Mouse (Mus musculus): Measurements from ENCODE around the gene Trim71. TPM values are rescaled to one million over a fixed set of nuclear protein-coding genes. Genes with fewer than 3 reads are reported as not detected.

The Trim71 gene
- polyA plus RNA-seq, 1 experiment from 2014 or later, result 3.7 TPM

DNA sequence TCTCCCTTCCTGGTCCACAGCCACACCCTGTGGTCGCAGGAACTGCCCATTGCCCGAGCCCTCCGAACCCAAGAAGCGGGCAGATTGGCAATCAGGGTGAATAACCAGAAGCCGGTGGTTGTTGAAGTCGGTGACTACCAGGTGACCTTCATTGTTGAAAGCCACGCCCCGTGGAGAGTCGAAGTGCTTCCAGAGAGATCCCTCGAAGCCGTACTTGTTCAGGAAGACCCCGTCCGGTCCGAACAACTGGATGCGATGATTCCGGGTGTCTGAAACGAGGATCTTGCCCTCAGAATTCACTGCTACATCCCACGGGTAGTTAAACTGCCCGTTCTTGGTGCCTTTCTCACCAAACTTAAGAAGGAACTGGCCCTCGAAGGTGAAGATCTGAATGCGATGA lies 51.3 kb downstream of the Trim71 start:
- no peaks in the 10 kb centered on the region for H3K4me1 ChIP-seq (ENCODE audit: control insufficient read depth, insufficient read depth, low read length)
- no peak overlapping the region for H3K9ac ChIP-seq (ENCODE audit: low read length)
- H3K4me2 ChIP-seq (ENCODE audit: low read depth, severe bottlenecking), result no peak overlapping the region
- H3K9me3 ChIP-seq (ENCODE audit: control insufficient read depth, low read length), result peaks cover 17% of the 10 kb centered on the region
- 96% methylated on average over 21 of the region's 21 CpGs for WGBS
- no peaks in the 10 kb centered on the region for H3K27me3 ChIP-seq (ENCODE audit: control insufficient read depth, insufficient read depth, low read length)
- no peak for ATAC-seq (ENCODE audit: insufficient number of reproducible peaks, low FRiP score, low TSS enrichment, low read depth)
- H3K27ac ChIP-seq (replicated peaks; ENCODE audit: low read depth, low read length), result no peak overlapping the region
- peaks cover 32% of the 10 kb centered on the region for H3K36me3 ChIP-seq (ENCODE audit: control insufficient read depth, insufficient read depth, low read length)
- DNase-seq (ENCODE audit: low spot score), result no peak
- H3K4me3 ChIP-seq (ENCODE audit: low read depth, low read length), result no peak overlapping the region

DNA sequence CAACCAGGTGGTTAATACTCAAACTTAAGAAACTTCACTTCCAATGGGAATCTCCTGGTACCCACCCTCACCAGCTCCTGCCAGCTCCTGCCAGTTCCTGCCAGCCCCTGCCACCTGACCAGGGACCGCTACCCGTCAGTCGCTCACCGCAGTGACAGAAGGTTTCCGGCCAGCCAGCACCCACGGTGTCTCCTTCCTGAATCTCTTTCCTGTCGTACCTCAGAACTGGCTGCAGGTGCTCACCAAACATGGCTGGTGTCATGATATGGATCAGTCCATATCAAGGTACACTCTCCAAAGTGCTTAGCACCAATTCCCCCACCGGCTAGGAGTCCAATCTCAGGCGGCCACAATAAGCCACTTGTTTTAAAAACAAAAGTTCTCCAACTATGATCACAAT lies 54.4 kb downstream of the Trim71 start:
- Histone ChIP-seq H3K4me2 (ENCODE audit: low read depth, severe bottlenecking) (no peak overlapping the region), H3K4me1 (ENCODE audit: control insufficient read depth, insufficient read depth, low read length) (no peaks in the 10 kb centered on the region), H3K4me3 (ENCODE audit: low read depth, low read length) (no peak overlapping the region), H3K27ac (replicated peaks; ENCODE audit: low read depth, low read length) (no peak overlapping the region), H3K36me3 (ENCODE audit: control insufficient read depth, insufficient read depth, low read length) (peaks cover 30% of the 10 kb centered on the region), H3K27me3 (ENCODE audit: control insufficient read depth, insufficient read depth, low read length) (no peaks in the 10 kb centered on the region), H3K9me3 (ENCODE audit: control insufficient read depth, low read length) (peaks cover 17% of the 10 kb centered on the region), H3K9ac (ENCODE audit: low read length) (no peak overlapping the region)
- DNase-seq (ENCODE audit: low spot score) (no peak), ATAC-seq (ENCODE audit: insufficient number of reproducible peaks, low FRiP score, low TSS enrichment, low read depth) (no peak)
- WGBS, result 93% methylated on average over 9 of the region's 9 CpGs

DNA sequence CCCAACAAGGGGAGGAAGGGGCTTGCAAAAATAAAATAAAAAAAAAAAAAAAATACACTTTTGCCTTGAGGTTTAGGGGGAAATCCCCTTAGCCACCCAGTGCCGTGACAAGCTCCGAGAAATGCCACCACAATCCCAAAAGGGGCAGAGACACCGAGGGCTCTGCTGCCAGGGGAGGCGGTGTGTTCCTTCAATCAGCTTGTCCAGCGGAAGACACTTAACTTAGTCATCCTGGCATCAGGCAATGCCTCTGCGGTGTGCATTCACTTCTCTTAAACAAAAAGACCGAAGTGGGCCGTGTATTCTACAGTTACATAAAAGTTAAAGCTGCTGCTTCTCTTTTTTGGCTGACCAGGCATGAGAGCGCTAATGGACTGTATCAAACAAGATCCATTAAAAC lies 56.7 kb downstream of the Trim71 start:
- Histone ChIP-seq H3K4me1 (ENCODE audit: control insufficient read depth, insufficient read depth, low read length) (no peaks in the 10 kb centered on the region), H3K4me3 (ENCODE audit: low read depth, low read length) (no peak overlapping the region), H3K4me2 (ENCODE audit: low read depth, severe bottlenecking) (no peak overlapping the region), H3K27me3 (ENCODE audit: control insufficient read depth, insufficient read depth, low read length) (no peaks in the 10 kb centered on the region), H3K9me3 (ENCODE audit: control insufficient read depth, low read length) (no peaks in the 10 kb centered on the region; the same call in 1 of the 2 replicates), H3K27ac (replicated peaks; ENCODE audit: low read depth, low read length) (no peak overlapping the region), H3K36me3 (ENCODE audit: control insufficient read depth, insufficient read depth, low read length) (peaks cover 7% of the 10 kb centered on the region; the same call in 1 of the 2 replicates), H3K9ac (ENCODE audit: low read length) (no peak overlapping the region)
- DNase-seq (ENCODE audit: low spot score) (no peak), ATAC-seq (ENCODE audit: insufficient number of reproducible peaks, low FRiP score, low TSS enrichment, low read depth) (no peak)
- 95% methylated on average over 9 of the region's 9 CpGs for WGBS

DNA sequence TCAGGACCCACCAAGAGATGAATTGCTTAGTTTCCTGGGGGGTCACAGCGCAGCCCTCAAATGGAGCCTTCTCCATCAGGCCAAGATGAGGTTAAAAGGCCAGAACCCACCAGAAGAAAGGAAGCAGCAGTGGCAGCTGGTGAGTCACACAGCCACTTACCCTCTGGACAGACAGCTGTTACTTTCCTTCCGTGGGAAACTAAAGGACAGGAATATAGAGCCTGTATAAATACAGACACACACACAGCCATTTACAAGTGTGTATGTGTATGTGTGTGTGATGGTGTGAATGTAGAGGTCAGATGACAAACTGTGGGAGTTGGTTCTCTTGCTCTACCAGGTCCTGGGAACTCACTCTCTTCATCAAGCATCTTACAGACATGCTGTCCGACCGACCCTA lies 57.6 kb downstream of the Trim71 start:
- Histone ChIP-seq H3K4me3 (ENCODE audit: low read depth, low read length) (no peak overlapping the region), H3K36me3 (ENCODE audit: control insufficient read depth, insufficient read depth, low read length) (peaks cover 3% of the 10 kb centered on the region; the same call in 1 of the 2 replicates), H3K9ac (ENCODE audit: low read length) (no peak overlapping the region), H3K27ac (replicated peaks; ENCODE audit: low read depth, low read length) (no peak overlapping the region), H3K4me1 (ENCODE audit: control insufficient read depth, insufficient read depth, low read length) (no peaks in the 10 kb centered on the region), H3K9me3 (ENCODE audit: control insufficient read depth, low read length) (no peaks in the 10 kb centered on the region), H3K27me3 (ENCODE audit: control insufficient read depth, insufficient read depth, low read length) (no peaks in the 10 kb centered on the region), H3K4me2 (ENCODE audit: low read depth, severe bottlenecking) (no peak overlapping the region)
- ATAC-seq (ENCODE audit: insufficient number of reproducible peaks, low FRiP score, low TSS enrichment, low read depth) (no peak), DNase-seq (ENCODE audit: low spot score) (no peak)
- 83% methylated on average over 4 of the region's 4 CpGs for WGBS

DNA sequence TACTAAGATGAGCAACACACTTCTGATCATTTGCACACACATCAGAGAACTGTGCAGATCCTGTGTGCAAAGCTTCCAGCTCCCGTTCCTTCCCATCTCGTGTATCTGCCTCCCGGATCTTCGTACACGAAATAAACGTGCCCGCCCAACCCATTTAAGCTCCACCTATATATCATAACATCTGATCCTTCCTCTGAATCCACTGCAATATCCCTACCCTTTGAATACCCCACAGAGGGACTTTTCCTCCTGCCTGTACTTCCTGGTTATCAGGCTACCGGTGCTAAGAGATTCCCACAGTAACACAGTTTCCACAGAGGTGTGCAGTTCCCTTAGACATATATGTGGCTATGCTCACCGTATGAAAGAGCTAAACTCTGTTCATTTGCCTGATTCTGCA lies 59.4 kb downstream of the Trim71 start, which contains the start of gene Ccr4:
Gene Ccr4 (minus strand): TSS at position 101 of the 400 bp plus-strand sequence.
- ATAC-seq (ENCODE audit: insufficient number of reproducible peaks, low FRiP score, low TSS enrichment, low read depth) (no peak), DNase-seq (ENCODE audit: low spot score) (no peak)
- Histone ChIP-seq H3K4me2 (ENCODE audit: low read depth, severe bottlenecking) (no peak within 1 kb of the TSS), H3K9me3 (ENCODE audit: control insufficient read depth, low read length) (no peaks in the 10 kb centered on the region), H3K27me3 (ENCODE audit: control insufficient read depth, insufficient read depth, low read length) (no peaks in the 10 kb centered on the region), H3K4me3 (ENCODE audit: low read depth, low read length) (no peak within 1 kb of the TSS), H3K4me1 (ENCODE audit: control insufficient read depth, insufficient read depth, low read length) (no peaks in the 10 kb centered on the region), H3K9ac (ENCODE audit: low read length) (no peak within 1 kb of the TSS), H3K27ac (replicated peaks; ENCODE audit: low read depth, low read length) (no peak within 1 kb of the TSS), H3K36me3 (ENCODE audit: control insufficient read depth, insufficient read depth, low read length) (no peaks in the 10 kb centered on the region; the same call in 1 of the 2 replicates)
- WGBS, result 90% methylated on average over 9 of the region's 9 CpGs

DNA sequence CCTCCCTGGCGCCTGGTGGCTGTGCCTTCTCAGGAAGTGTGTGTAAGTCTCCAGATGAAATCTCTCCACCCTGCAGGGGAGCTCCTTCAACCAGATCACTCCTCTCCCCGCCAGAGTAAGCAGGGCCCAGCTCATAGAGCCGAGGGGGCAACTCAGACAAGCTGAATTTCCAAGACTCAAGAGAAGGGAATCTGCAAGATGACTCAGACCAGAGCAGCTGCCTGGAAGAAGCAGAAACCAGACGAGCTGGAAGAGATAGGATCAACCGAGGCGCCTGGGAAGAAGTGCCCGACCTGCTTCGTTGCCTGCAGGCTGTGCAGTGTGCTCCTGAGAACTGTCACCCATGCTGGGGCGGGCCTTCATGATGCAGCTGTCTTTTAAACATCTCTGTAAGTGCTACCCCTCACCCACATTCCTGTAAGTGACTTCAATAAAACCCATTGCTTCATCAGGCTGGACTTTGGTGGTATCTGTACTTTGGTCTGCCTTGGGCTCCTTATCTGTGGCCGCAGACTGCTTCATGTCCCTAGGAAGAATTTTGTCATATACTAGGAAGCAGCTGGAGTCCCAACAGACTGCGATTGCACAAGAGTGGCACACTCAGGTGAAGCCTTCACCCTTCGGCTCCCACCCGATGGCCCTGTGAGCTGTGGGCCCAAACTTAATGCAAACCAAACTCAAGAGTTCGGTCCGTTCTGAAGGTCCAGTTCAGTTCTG lies 61.3 kb downstream of the Trim71 start:
- DNase-seq (ENCODE audit: low spot score), result no peak
- ATAC-seq (ENCODE audit: insufficient number of reproducible peaks, low FRiP score, low TSS enrichment, low read depth), result no peak
- Histone ChIP-seq H3K4me1 (ENCODE audit: control insufficient read depth, insufficient read depth, low read length) (peaks cover 3% of the 10 kb centered on the region; the same call in 1 of the 2 replicates), H3K4me2 (ENCODE audit: low read depth, severe bottlenecking) (no peak overlapping the region), H3K9ac (ENCODE audit: low read length) (no peak overlapping the region), H3K27me3 (ENCODE audit: control insufficient read depth, insufficient read depth, low read length) (no peaks in the 10 kb centered on the region), H3K36me3 (ENCODE audit: control insufficient read depth, insufficient read depth, low read length) (no peaks in the 10 kb centered on the region; the same call in 1 of the 2 replicates), H3K4me3 (ENCODE audit: low read depth, low read length) (no peak overlapping the region), H3K9me3 (ENCODE audit: control insufficient read depth, low read length) (no peaks in the 10 kb centered on the region), H3K27ac (replicated peaks; ENCODE audit: low read depth, low read length) (no peak overlapping the region)
- 71% methylated on average over 15 of the region's 15 CpGs for WGBS

DNA sequence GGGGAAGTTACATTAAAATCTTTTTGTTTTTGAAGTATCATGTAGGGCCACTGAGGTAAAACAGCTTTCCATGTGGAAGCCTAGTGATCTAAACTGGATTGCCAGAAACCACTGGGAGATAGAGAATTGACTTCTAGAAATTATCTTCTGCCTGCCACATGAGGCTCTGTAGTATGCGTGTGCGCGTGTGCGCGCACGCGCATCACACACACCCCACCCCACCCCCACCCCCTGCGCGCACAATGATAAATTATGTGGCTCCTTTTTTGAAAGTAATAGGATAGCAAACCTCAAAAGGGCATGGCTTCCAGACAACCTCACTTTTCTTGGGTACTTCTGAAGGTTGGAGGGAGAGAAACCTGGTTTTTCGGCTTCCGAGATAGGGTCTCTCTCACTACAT lies 62.3 kb downstream of the Trim71 start:
- H3K27me3 ChIP-seq (ENCODE audit: control insufficient read depth, insufficient read depth, low read length), result no peaks in the 10 kb centered on the region
- ATAC-seq (ENCODE audit: insufficient number of reproducible peaks, low FRiP score, low TSS enrichment, low read depth) (no peak), DNase-seq (ENCODE audit: low spot score) (no peak)
- H3K4me2 ChIP-seq (ENCODE audit: low read depth, severe bottlenecking), result no peak overlapping the region
- WGBS, result 95% methylated on average over 11 of the region's 11 CpGs
- no peak overlapping the region for H3K9ac ChIP-seq (ENCODE audit: low read length)
- no peak overlapping the region for H3K4me3 ChIP-seq (ENCODE audit: low read depth, low read length)
- no peaks in the 10 kb centered on the region; the same call in 1 of the 2 replicates for H3K36me3 ChIP-seq (ENCODE audit: control insufficient read depth, insufficient read depth, low read length)
- H3K4me1 ChIP-seq (ENCODE audit: control insufficient read depth, insufficient read depth, low read length), result peaks cover 3% of the 10 kb centered on the region; the same call in 1 of the 2 replicates
- H3K9me3 ChIP-seq (ENCODE audit: control insufficient read depth, low read length), result no peaks in the 10 kb centered on the region
- H3K27ac ChIP-seq (replicated peaks; ENCODE audit: low read depth, low read length), result no peak overlapping the region

DNA sequence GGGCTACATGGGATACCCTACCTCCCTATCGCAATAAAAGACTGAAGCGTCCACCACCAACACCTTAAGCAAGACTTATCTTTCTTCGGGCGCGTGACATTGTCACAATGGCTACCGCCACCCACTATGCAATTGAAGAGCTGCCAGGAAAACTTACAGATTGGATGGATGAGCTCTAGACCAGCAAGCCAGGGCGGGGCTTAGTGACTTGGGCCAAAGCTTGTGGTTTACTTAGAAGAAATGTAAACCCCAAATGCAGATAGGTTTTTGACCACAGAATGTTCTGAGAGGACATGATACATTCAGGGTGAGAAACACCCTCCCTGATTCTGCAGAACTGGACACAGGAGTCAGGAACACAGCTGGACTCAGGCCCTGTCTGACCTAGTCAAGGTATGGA lies 63.1 kb downstream of the Trim71 start:
- Histone ChIP-seq H3K4me1 (ENCODE audit: control insufficient read depth, insufficient read depth, low read length) (peaks cover 3% of the 10 kb centered on the region; the same call in 1 of the 2 replicates), H3K27ac (replicated peaks; ENCODE audit: low read depth, low read length) (no peak overlapping the region), H3K36me3 (ENCODE audit: control insufficient read depth, insufficient read depth, low read length) (no peaks in the 10 kb centered on the region), H3K4me3 (ENCODE audit: low read depth, low read length) (no peak overlapping the region), H3K9ac (ENCODE audit: low read length) (no peak overlapping the region), H3K4me2 (ENCODE audit: low read depth, severe bottlenecking) (no peak overlapping the region), H3K9me3 (ENCODE audit: control insufficient read depth, low read length) (no peaks in the 10 kb centered on the region), H3K27me3 (ENCODE audit: control insufficient read depth, insufficient read depth, low read length) (no peaks in the 10 kb centered on the region)
- ATAC-seq (ENCODE audit: insufficient number of reproducible peaks, low FRiP score, low TSS enrichment, low read depth), result no peak
- DNase-seq (ENCODE audit: low spot score), result no peak
- 97% methylated on average over 7 of the region's 7 CpGs for WGBS
